Mouse (Mus musculus): ENCODE results near the gene Nkx2-3. TPM values are rescaled to one million over a fixed set of nuclear protein-coding genes. Genes with fewer than 3 reads are reported as not detected.

Nkx2-3 gene
- polyA plus RNA-seq, 1 experiment from 2014 or later = 2.7 TPM

- H3K9ac ChIP-seq = no peak overlapping the region
- H3K9me3 ChIP-seq (replicated peaks) = no peaks in the 10 kb centered on the region
- H3K36me3 ChIP-seq = no peaks in the 10 kb centered on the region
- no peak overlapping the region for H3K27ac ChIP-seq (replicated peaks)
- peaks cover 12% of the 10 kb centered on the region for H3K27me3 ChIP-seq
- no peak overlapping the region for H3K4me3 ChIP-seq (replicated peaks)
- 46% methylated on average over 4 of the region's 4 CpGs for WGBS
- H3K4me1 ChIP-seq = no peaks in the 10 kb centered on the region
- no peak overlapping the region for H3K4me2 ChIP-seq (replicated peaks)
- no peak for ATAC-seq (ENCODE audit: insufficient number of reproducible peaks, low FRiP score, low TSS enrichment, low read depth)
These were observed 17.0 kb downstream of the Nkx2-3 start for GRCm38 (mm10) chr19:43629088-43629487.

GRCm38 (mm10) chr19:43630466-43631251 is 18.5 kb downstream of the Nkx2-3 start:
- Histone ChIP-seq H3K9me3 (replicated peaks) (no peaks in the 10 kb centered on the region), H3K9ac (no peak overlapping the region), H3K36me3 (no peaks in the 10 kb centered on the region), H3K4me1 (no peaks in the 10 kb centered on the region), H3K4me3 (replicated peaks) (no peak overlapping the region), H3K27ac (replicated peaks) (no peak overlapping the region), H3K4me2 (replicated peaks) (no peak overlapping the region), H3K27me3 (peaks cover 5% of the 10 kb centered on the region)
- peak; percentile 72; the same call in 1 of the 2 replicates for ATAC-seq (ENCODE audit: insufficient number of reproducible peaks, low FRiP score, low TSS enrichment, low read depth)
- WGBS = 29% methylated on average over 12 of the region's 12 CpGs

GRCm38 (mm10) chr19:43641833-43642232 is 29.7 kb downstream of the Nkx2-3 start:
- ATAC-seq (ENCODE audit: insufficient number of reproducible peaks, low FRiP score, low TSS enrichment, low read depth) = no peak
- Histone ChIP-seq H3K27ac (replicated peaks) (0 out of 2 replicates have a peak overlapping the region, but pooled peaks have one; percentile 44), H3K9ac (no peak overlapping the region), H3K4me3 (replicated peaks) (no peak overlapping the region), H3K27me3 (no peaks in the 10 kb centered on the region), H3K4me1 (0 out of 2 replicates have a peak, but pooled peaks cover 3% of the 10 kb centered on the region), H3K9me3 (replicated peaks) (no peaks in the 10 kb centered on the region), H3K36me3 (no peaks in the 10 kb centered on the region), H3K4me2 (replicated peaks) (no peak overlapping the region)
- 50% methylated on average over 11 of the region's 11 CpGs for WGBS

DNA sequence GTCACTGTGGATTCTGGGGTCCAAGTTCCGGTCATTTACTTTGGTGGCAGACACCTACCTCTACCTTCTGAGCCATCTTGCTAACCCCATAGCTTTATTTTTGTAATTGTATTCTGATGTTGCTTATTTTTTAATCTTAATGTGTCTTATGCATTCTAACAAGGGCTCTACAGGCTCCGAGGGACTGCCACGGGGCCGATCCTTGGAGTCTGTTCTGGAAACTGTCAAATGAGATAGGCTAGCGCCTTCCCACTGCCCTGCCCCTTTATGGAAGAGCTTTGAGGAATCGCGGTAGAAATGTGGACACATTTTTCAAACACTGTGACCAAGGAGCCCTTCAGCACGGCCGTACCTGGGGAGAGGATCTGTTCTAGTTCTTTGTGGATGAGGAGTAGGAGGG is 30.7 kb downstream of the Nkx2-3 start:
- Histone ChIP-seq H3K9me3 (replicated peaks) (no peaks in the 10 kb centered on the region), H3K36me3 (no peaks in the 10 kb centered on the region), H3K27me3 (no peaks in the 10 kb centered on the region), H3K4me3 (replicated peaks) (no peak overlapping the region), H3K4me2 (replicated peaks) (no peak overlapping the region), H3K4me1 (0 out of 2 replicates have a peak, but pooled peaks cover 3% of the 10 kb centered on the region), H3K9ac (no peak overlapping the region), H3K27ac (replicated peaks) (no peak overlapping the region)
- WGBS = 83% methylated on average over 9 of the region's 9 CpGs
- ATAC-seq (ENCODE audit: insufficient number of reproducible peaks, low FRiP score, low TSS enrichment, low read depth) = no peak

DNA sequence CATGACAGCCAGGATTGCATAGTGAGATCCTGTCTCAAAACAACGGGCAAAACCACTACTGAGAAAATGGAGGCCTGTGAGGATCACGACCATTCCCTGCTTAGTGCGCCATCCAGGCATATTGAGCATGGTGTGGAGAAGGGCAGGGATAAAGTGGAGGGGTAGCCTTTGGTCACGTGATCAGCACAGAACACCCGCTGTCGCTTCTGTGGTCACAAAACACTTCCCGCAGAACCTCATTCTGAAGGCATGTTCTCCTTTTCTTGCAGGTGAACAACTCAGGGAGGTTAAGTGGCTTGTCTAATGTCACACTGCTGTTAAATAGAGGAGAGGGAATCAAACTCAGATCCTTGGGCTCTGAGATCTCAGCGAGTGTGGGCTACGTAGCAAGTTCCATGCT is 33.4 kb downstream of the Nkx2-3 start:
- H3K4me1 ChIP-seq = 0 out of 2 replicates have a peak, but pooled peaks cover 3% of the 10 kb centered on the region
- WGBS = 90% methylated on average over 9 of the region's 9 CpGs
- no peak overlapping the region for H3K4me2 ChIP-seq (replicated peaks)
- H3K9me3 ChIP-seq (replicated peaks) = no peaks in the 10 kb centered on the region
- H3K9ac ChIP-seq = no peak overlapping the region
- H3K27me3 ChIP-seq = no peaks in the 10 kb centered on the region
- no peaks in the 10 kb centered on the region for H3K36me3 ChIP-seq
- H3K27ac ChIP-seq (replicated peaks) = no peak overlapping the region
- ATAC-seq (ENCODE audit: insufficient number of reproducible peaks, low FRiP score, low TSS enrichment, low read depth) = no peak
- H3K4me3 ChIP-seq (replicated peaks) = no peak overlapping the region

GRCm38 (mm10) chr19:43646852-43647251 is 34.7 kb downstream of the Nkx2-3 start:
- Histone ChIP-seq H3K36me3 (no peaks in the 10 kb centered on the region), H3K4me3 (replicated peaks) (no peak overlapping the region), H3K27me3 (no peaks in the 10 kb centered on the region), H3K4me2 (replicated peaks) (no peak overlapping the region), H3K9me3 (replicated peaks) (no peaks in the 10 kb centered on the region), H3K27ac (replicated peaks) (no peak overlapping the region), H3K9ac (no peak overlapping the region), H3K4me1 (0 out of 2 replicates have a peak, but pooled peaks cover 3% of the 10 kb centered on the region)
- 45% methylated on average over 7 of the region's 7 CpGs for WGBS
- ATAC-seq (ENCODE audit: insufficient number of reproducible peaks, low FRiP score, low TSS enrichment, low read depth) = no peak

GRCm38 (mm10) chr19:43647261-43647660 is 35.1 kb downstream of the Nkx2-3 start:
- WGBS = 86% methylated on average over 9 of the region's 9 CpGs
- Histone ChIP-seq H3K4me3 (replicated peaks) (no peak overlapping the region), H3K36me3 (no peaks in the 10 kb centered on the region), H3K27me3 (peaks cover 3% of the 10 kb centered on the region; the same call in 1 of the 2 replicates), H3K4me2 (replicated peaks) (no peak overlapping the region), H3K4me1 (0 out of 2 replicates have a peak, but pooled peaks cover 3% of the 10 kb centered on the region), H3K9me3 (replicated peaks) (no peaks in the 10 kb centered on the region), H3K9ac (no peak overlapping the region), H3K27ac (replicated peaks) (no peak overlapping the region)
- no peak for ATAC-seq (ENCODE audit: insufficient number of reproducible peaks, low FRiP score, low TSS enrichment, low read depth)

DNA sequence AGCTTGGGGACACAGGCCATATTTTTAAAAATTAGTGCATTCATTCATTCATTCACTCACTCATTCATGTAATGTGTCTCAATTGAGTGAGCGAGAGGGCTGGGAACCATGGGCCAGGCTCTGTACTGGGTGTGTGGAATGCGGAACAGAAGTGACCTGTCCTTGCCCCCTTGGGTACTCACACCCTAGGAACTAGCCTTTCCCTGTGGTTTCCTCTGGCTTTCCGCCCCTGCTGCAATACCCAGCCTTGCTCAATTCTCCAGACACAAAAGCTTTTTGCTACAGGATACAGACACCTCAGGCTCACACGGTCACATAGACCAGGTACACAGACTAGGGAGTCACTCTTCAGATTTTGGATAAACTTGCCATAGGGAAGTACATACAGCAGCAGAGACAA is 36.2 kb downstream of the Nkx2-3 start:
- H3K27ac ChIP-seq (replicated peaks) = no peak overlapping the region
- H3K4me3 ChIP-seq (replicated peaks) = no peak overlapping the region
- H3K4me2 ChIP-seq (replicated peaks) = no peak overlapping the region
- peaks cover 5% of the 10 kb centered on the region; the same call in 1 of the 2 replicates for H3K27me3 ChIP-seq
- no peaks in the 10 kb centered on the region for H3K9me3 ChIP-seq (replicated peaks)
- peaks cover 6% of the 10 kb centered on the region; the same call in 1 of the 2 replicates for H3K4me1 ChIP-seq
- no peak overlapping the region for H3K9ac ChIP-seq
- 88% methylated on average over 4 of the region's 4 CpGs for WGBS
- no peaks in the 10 kb centered on the region for H3K36me3 ChIP-seq
- no peak for ATAC-seq (ENCODE audit: insufficient number of reproducible peaks, low FRiP score, low TSS enrichment, low read depth)

DNA sequence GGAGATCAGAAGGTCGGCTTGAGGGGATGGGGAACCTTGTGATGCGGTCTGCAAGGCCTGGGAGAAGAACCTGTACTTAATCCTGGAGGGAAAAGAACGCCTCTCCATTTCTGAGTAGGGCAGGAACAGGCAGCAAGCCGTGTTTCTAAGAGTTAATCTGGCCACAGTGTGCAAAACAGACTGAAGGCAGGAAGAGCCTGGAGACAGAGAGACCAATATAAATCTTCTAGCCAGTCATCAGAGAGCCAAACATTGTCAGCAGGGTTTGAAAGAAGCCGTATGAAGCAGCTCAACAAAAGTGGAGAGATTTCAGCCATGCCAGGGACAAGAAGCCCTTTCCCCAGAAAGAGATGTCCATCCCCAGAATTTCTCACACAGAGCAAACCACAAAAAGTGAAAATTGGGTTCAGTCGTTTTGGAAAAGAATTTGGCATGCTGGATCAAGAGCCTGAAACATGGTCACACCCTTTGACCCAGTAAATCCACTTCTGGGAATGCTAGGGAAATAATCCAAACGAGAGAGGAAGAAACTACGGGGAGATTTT is 39.2 kb downstream of the Nkx2-3 start:
- 52% methylated on average over 8 of the region's 8 CpGs for whole genome bisulfite sequencing

GRCm38 (mm10) chr19:43655735-43656492 is 43.8 kb downstream of the Nkx2-3 start:
- Histone ChIP-seq H3K4me2 (replicated peaks) (no peak overlapping the region), H3K4me3 (replicated peaks) (no peak overlapping the region), H3K27ac (replicated peaks) (no peak overlapping the region), H3K27me3 (peaks cover 5% of the 10 kb centered on the region; the same call in 1 of the 2 replicates), H3K36me3 (no peaks in the 10 kb centered on the region), H3K9me3 (replicated peaks) (no peaks in the 10 kb centered on the region), H3K9ac (no peak overlapping the region), H3K4me1 (peaks cover 3% of the 10 kb centered on the region; the same call in 1 of the 2 replicates)
- no peak for ATAC-seq (ENCODE audit: insufficient number of reproducible peaks, low FRiP score, low TSS enrichment, low read depth)
- 38% methylated on average over 11 of the region's 11 CpGs for WGBS

More for the DNA sequence above, 39.2 kb downstream of the Nkx2-3 start:
- H3K4me2 ChIP-seq (replicated peaks) = no peak overlapping the region
- no peak for ATAC-seq (ENCODE audit: insufficient number of reproducible peaks, low FRiP score, low TSS enrichment, low read depth)
- peaks cover 3% of the 10 kb centered on the region; the same call in 1 of the 2 replicates for H3K4me1 ChIP-seq
- H3K9ac ChIP-seq = no peak overlapping the region
- H3K36me3 ChIP-seq = no peaks in the 10 kb centered on the region
- peaks cover 5% of the 10 kb centered on the region; the same call in 1 of the 2 replicates for H3K27me3 ChIP-seq
- H3K9me3 ChIP-seq (replicated peaks) = no peaks in the 10 kb centered on the region
- no peak overlapping the region for H3K27ac ChIP-seq (replicated peaks)
- H3K4me3 ChIP-seq (replicated peaks) = no peak overlapping the region

GRCm38 (mm10) chr19:43659632-43660031 is 47.5 kb downstream of the Nkx2-3 start:
- Histone ChIP-seq H3K36me3 (peaks cover 14% of the 10 kb centered on the region), H3K27ac (replicated peaks) (no peak overlapping the region), H3K4me2 (replicated peaks) (no peak overlapping the region), H3K4me1 (peaks cover 22% of the 10 kb centered on the region; the same call in 1 of the 2 replicates), H3K9me3 (replicated peaks) (no peaks in the 10 kb centered on the region), H3K27me3 (no peaks in the 10 kb centered on the region), H3K9ac (no peak overlapping the region), H3K4me3 (replicated peaks) (no peak overlapping the region)
- ATAC-seq (ENCODE audit: insufficient number of reproducible peaks, low FRiP score, low TSS enrichment, low read depth) = no peak
- 75% methylated on average over 6 of the region's 6 CpGs for WGBS

Data from embryonic facial prominence, embryonic 15.5 days (tissue).